Mouse (Mus musculus) layer of hippocampus, adult 6 months (tissue): ENCODE data around the gene Gm11007. TPM values are rescaled to one million over a fixed set of nuclear protein-coding genes. Genes with fewer than 3 reads are reported as not detected.

Experiments
- long read RNA-seq, 2 experiments: library from polyadenylated mRNA; unstranded; transcript quantifications; one replicate each; pipeline ENCODE4 v2.0.0; 2019 to 2020
- polyA plus RNA-seq: library from polyadenylated mRNA; unstranded; fragments of <200 nt; fragmentation: Nextera tagmentation; gene quantifications from 2 replicates; pipeline ENCODE4 v1.2.3, GENCODE M21; 2021

Gm11007 gene
- polyA plus RNA-seq = not detected in 2 replicates
- long read RNA-seq, experiment 1, partial matches to known transcripts = 0 of 18 reads
- long read RNA-seq, experiment 1, other reads (novel, unspliced or antisense) = 18 of 18 reads
- long read RNA-seq, experiment 2, partial matches to known transcripts = 0 of 47 reads
- long read RNA-seq, experiment 2, other reads (novel, unspliced or antisense) = 47 of 47 reads

GRCm38 (mm10) chr2:175643678-175644077 lies at the start of gene Gm11007:
TSS of gene Gm11007 (plus strand) at chr2:175643978.

Other genes with a start within 250 kb of the Gm11007 start
- gene Gm4724, start 208.2 kb upstream of the Gm11007 start, polyA plus RNA-seq = 27.2 and 29.7 TPM in 2 replicates
- 7.3 and 8.2 TPM in 2 replicates for gene Zfp965, start 174.0 kb upstream of the Gm11007 start, polyA plus RNA-seq
- 16.4 and 20.0 TPM in 2 replicates for gene Zfp969, start 59.7 kb downstream of the Gm11007 start, polyA plus RNA-seq
- not detected in 2 replicates for gene Gm2007, start 97.6 kb downstream of the Gm11007 start, polyA plus RNA-seq
- 2.8 and 4.0 TPM in 2 replicates for gene Gm14288, start 157.1 kb downstream of the Gm11007 start, polyA plus RNA-seq
- 24.0 and 27.5 TPM in 2 replicates for gene Gm6710, start 225.2 kb downstream of the Gm11007 start, polyA plus RNA-seq